In genomic region chrX:74388153-74388552, GRCm38 (mm10) we compare ENCODE assay signal across 20 mouse cellular contexts. TPM values are rescaled to one million over a fixed set of nuclear protein-coding genes. Genes with fewer than 3 reads are reported as not detected.
DNase-seq lines count a peak whose midpoint lies in the region; ATAC-seq lines count a peak whose summit lies in the region.
"Had no signal": no experiment of that assay in that cellular context is flagged by ENCODE, and none has a peak within 500 bp of the region (broad histone marks: within the 10 kb centered on the region; RNA-seq: fewer than 3 reads in every experiment).

No protein-coding gene starts in this region.

- H3K36me3 ChIP-seq in liver, embryonic 11.5 days (ENCODE audit: control insufficient read depth, insufficient read depth, low read length): no peaks in the 10 kb centered on the region
- H3K36me3 ChIP-seq in liver, embryonic 12.5 days: peaks cover 22% of the 10 kb centered on the region
- no peaks in the 10 kb centered on the region for H3K36me3 ChIP-seq in liver, embryonic 16.5 days (ENCODE audit: control insufficient read depth, insufficient read depth)
- H3K36me3 ChIP-seq in midbrain, embryonic 11.5 days (ENCODE audit: control insufficient read depth, insufficient read depth, low read length): no peaks in the 10 kb centered on the region
- H3K36me3 ChIP-seq: forebrain, embryonic 12.5 days had no signal

- no peak overlapping the region for H3K4me3 ChIP-seq in liver, embryonic 11.5 days (ENCODE audit: low read depth, low read length)
- no peak overlapping the region for H3K4me3 ChIP-seq in liver, embryonic 12.5 days
- no peak overlapping the region for H3K4me3 ChIP-seq in liver, embryonic 16.5 days (ENCODE audit: low read depth, low read length)
- no peak overlapping the region for H3K4me3 ChIP-seq in midbrain, embryonic 11.5 days (ENCODE audit: low read depth, low read length)
- H3K4me3 ChIP-seq: embryonic facial prominence, embryonic 13.5 days; forebrain, embryonic 12.5 days; heart, embryonic 13.5 days; hindbrain, embryonic 13.5 days had no signal

- H3K4me1 ChIP-seq in liver, embryonic 11.5 days (replicated peaks; ENCODE audit: control insufficient read depth, insufficient read depth, low read length): no peaks in the 10 kb centered on the region; the same call in none of the 2 replicates
- H3K4me1 ChIP-seq in liver, embryonic 12.5 days: peaks cover 42% of the 10 kb centered on the region
- H3K4me1 ChIP-seq in liver, embryonic 16.5 days (ENCODE audit: control insufficient read depth, low read depth, low read length): peaks cover 21% of the 10 kb centered on the region
- no peaks in the 10 kb centered on the region for H3K4me1 ChIP-seq in midbrain, embryonic 11.5 days (ENCODE audit: control insufficient read depth, insufficient read depth, low read length)

- H3K4me2 ChIP-seq in liver, embryonic 11.5 days: no peak overlapping the region
- peak overlapping the region; percentile 16; the same call in 1 of the 2 replicates for H3K4me2 ChIP-seq in liver, embryonic 12.5 days
- no peak overlapping the region; the same call in 1 of the 2 replicates for H3K4me2 ChIP-seq in liver, embryonic 16.5 days (ENCODE audit: low read depth, low read length)
- H3K4me2 ChIP-seq in midbrain, embryonic 11.5 days: no peak overlapping the region
- H3K4me2 ChIP-seq: embryonic facial prominence, embryonic 13.5 days; forebrain, embryonic 12.5 days; heart, embryonic 13.5 days; hindbrain, embryonic 13.5 days had no signal

- no peak overlapping the region for H3K9ac ChIP-seq in liver, embryonic 11.5 days (ENCODE audit: low read depth, low read length)
- no peak overlapping the region for H3K9ac ChIP-seq in liver, embryonic 12.5 days
- no peak overlapping the region for H3K9ac ChIP-seq in liver, embryonic 16.5 days (ENCODE audit: low read depth, low read length)
- H3K9ac ChIP-seq in midbrain, embryonic 11.5 days (ENCODE audit: low read length): no peak overlapping the region
- H3K9ac ChIP-seq: embryonic facial prominence, embryonic 13.5 days; forebrain, embryonic 12.5 days; heart, embryonic 13.5 days; hindbrain, embryonic 13.5 days had no signal

- DNase-seq in liver, embryonic 11.5 days (ENCODE audit: low spot score): no peak
- no peak for DNase-seq in liver
- DNase-seq in thymus, postnatal 4 days: no peak
- no peak for DNase-seq in Muller cell, postnatal 12 days (ENCODE audit: inconsistent ontology term)
- DNase-seq in midbrain, embryonic 11.5 days (ENCODE audit: low spot score, missing footprints): no peak
- DNase-seq: adrenal gland, adult 8-10 months; adrenal gland, postnatal 36 days; cerebellum, adult 11-12 months; cerebellum, adult 9-11 months; cerebellum, postnatal 36 days; gastrocnemius, postnatal 25 days; heart, postnatal 4 days had no signal

- H3K27ac ChIP-seq in liver, embryonic 11.5 days (ENCODE audit: low read depth, low read length): peak overlapping the region; percentile 38; the same call in 1 of the 2 replicates
- H3K27ac ChIP-seq in liver, embryonic 12.5 days: peak overlapping the region; percentile 70
- peak overlapping the region; percentile 74 for H3K27ac ChIP-seq in liver, embryonic 16.5 days (ENCODE audit: low read length)
- H3K27ac ChIP-seq in midbrain, embryonic 11.5 days (ENCODE audit: low read depth, low read length): no peak overlapping the region
- H3K27ac ChIP-seq: embryonic facial prominence, embryonic 13.5 days; forebrain, embryonic 12.5 days; heart, embryonic 13.5 days; hindbrain, embryonic 13.5 days; hindbrain, postnatal 0 days had no signal

- H3K9me3 ChIP-seq in liver, embryonic 11.5 days (ENCODE audit: control insufficient read depth, low read length): no peaks in the 10 kb centered on the region
- H3K9me3 ChIP-seq in liver, embryonic 12.5 days (replicated peaks): no peaks in the 10 kb centered on the region
- H3K9me3 ChIP-seq in liver, embryonic 16.5 days (replicated peaks; ENCODE audit: control insufficient read depth, low read length): no peaks in the 10 kb centered on the region
- no peaks in the 10 kb centered on the region for H3K9me3 ChIP-seq in midbrain, embryonic 11.5 days (ENCODE audit: control insufficient read depth, low read length)
- H3K9me3 ChIP-seq: embryonic facial prominence, embryonic 13.5 days; forebrain, embryonic 12.5 days; heart, embryonic 13.5 days; hindbrain, embryonic 13.5 days had no signal

- H3K27me3 ChIP-seq in liver, embryonic 11.5 days (replicated peaks; ENCODE audit: control insufficient read depth, insufficient read depth, low read length): no peaks in the 10 kb centered on the region
- no peaks in the 10 kb centered on the region for H3K27me3 ChIP-seq in liver, embryonic 12.5 days (replicated peaks)
- no peaks in the 10 kb centered on the region for H3K27me3 ChIP-seq in liver, embryonic 16.5 days (ENCODE audit: control insufficient read depth, insufficient read depth, low read depth, low read length)
- no peaks in the 10 kb centered on the region for H3K27me3 ChIP-seq in midbrain, embryonic 11.5 days (ENCODE audit: control insufficient read depth, insufficient read depth, low read length)
- H3K27me3 ChIP-seq: embryonic facial prominence, embryonic 13.5 days; forebrain, embryonic 12.5 days; heart, embryonic 13.5 days; hindbrain, embryonic 13.5 days had no signal

- ATAC-seq in liver, embryonic 11.5 days (replicated peaks; ENCODE audit: low FRiP score): peak; percentile 62
- ATAC-seq in liver, embryonic 12.5 days: peak; percentile 38; the same call in 1 of the 2 replicates
- no peak for ATAC-seq in liver, embryonic 16.5 days (ENCODE audit: low read depth)
- no peak for ATAC-seq in midbrain, embryonic 11.5 days (ENCODE audit: low FRiP score)
- ATAC-seq: forebrain, embryonic 16.5 days; hindbrain, postnatal 0 days had no signal

RNA-seq across cellular contexts. Expression of gene Fam3a, which starts 4.9 kb away (rescaled TPM):
- 16.8 and 18.5 TPM in 2 replicates for polyA plus RNA-seq in liver, embryonic 11.5 days (2014; fragmentation: Nextera tagmentation; extraction: Ambion mirVana)
- 10.7 and 12.4 TPM in 2 replicates for polyA plus RNA-seq in liver, embryonic 12.5 days (2016; fragmentation: Nextera tagmentation; extraction: Ambion mirVana)
- 13.1 and 14.2 TPM in 2 replicates for polyA plus RNA-seq in liver, embryonic 16.5 days (2015; fragmentation: Nextera tagmentation; extraction: Ambion mirVana)
- polyA plus RNA-seq in midbrain, embryonic 11.5 days (2014; fragmentation: Nextera tagmentation; extraction: Ambion mirVana): 26.2 and 27.3 TPM in 2 replicates

RNA-seq across cellular contexts. Expression of gene Ikbkg, which starts 4.9 kb away (rescaled TPM):
- polyA plus RNA-seq in liver, embryonic 11.5 days (2014; fragmentation: Nextera tagmentation; extraction: Ambion mirVana): 19.2 and 23.0 TPM in 2 replicates
- 21.6 and 22.4 TPM in 2 replicates for polyA plus RNA-seq in liver, embryonic 12.5 days (2016; fragmentation: Nextera tagmentation; extraction: Ambion mirVana)
- polyA plus RNA-seq in liver, embryonic 16.5 days (2015; fragmentation: Nextera tagmentation; extraction: Ambion mirVana): 29.4 and 29.7 TPM in 2 replicates
- 22.8 and 24.8 TPM in 2 replicates for polyA plus RNA-seq in midbrain, embryonic 11.5 days (2014; fragmentation: Nextera tagmentation; extraction: Ambion mirVana)

RNA-seq across cellular contexts. Expression of gene Slc10a3, which starts 15.0 kb away (rescaled TPM):
- polyA plus RNA-seq in liver, embryonic 11.5 days (2014; fragmentation: Nextera tagmentation; extraction: Ambion mirVana): 11.9 and 13.0 TPM in 2 replicates
- polyA plus RNA-seq in liver, embryonic 12.5 days (2016; fragmentation: Nextera tagmentation; extraction: Ambion mirVana): 9.7 and 9.9 TPM in 2 replicates
- polyA plus RNA-seq in liver, embryonic 16.5 days (2015; fragmentation: Nextera tagmentation; extraction: Ambion mirVana): 6.1 TPM in 2 replicates
- polyA plus RNA-seq in midbrain, embryonic 11.5 days (2014; fragmentation: Nextera tagmentation; extraction: Ambion mirVana): 8.5 and 9.0 TPM in 2 replicates

RNA-seq across cellular contexts. Expression of gene Ubl4a, which starts 15.1 kb away (rescaled TPM):
- 72.0 and 75.4 TPM in 2 replicates for polyA plus RNA-seq in liver, embryonic 11.5 days (2014; fragmentation: Nextera tagmentation; extraction: Ambion mirVana)
- 50.1 and 50.7 TPM in 2 replicates for polyA plus RNA-seq in liver, embryonic 12.5 days (2016; fragmentation: Nextera tagmentation; extraction: Ambion mirVana)
- 37.1 and 39.3 TPM in 2 replicates for polyA plus RNA-seq in liver, embryonic 16.5 days (2015; fragmentation: Nextera tagmentation; extraction: Ambion mirVana)
- polyA plus RNA-seq in midbrain, embryonic 11.5 days (2014; fragmentation: Nextera tagmentation; extraction: Ambion mirVana): 74.3 and 76.5 TPM in 2 replicates

RNA-seq across cellular contexts. Expression of gene Lage3, which starts 34.7 kb away (rescaled TPM):
- 94.4 and 102 TPM in 2 replicates for polyA plus RNA-seq in liver, embryonic 11.5 days (2014; fragmentation: Nextera tagmentation; extraction: Ambion mirVana)
- polyA plus RNA-seq in liver, embryonic 12.5 days (2016; fragmentation: Nextera tagmentation; extraction: Ambion mirVana): 67.1 and 69.0 TPM in 2 replicates
- polyA plus RNA-seq in liver, embryonic 16.5 days (2015; fragmentation: Nextera tagmentation; extraction: Ambion mirVana): 35.8 and 42.0 TPM in 2 replicates
- 110 and 118 TPM in 2 replicates for polyA plus RNA-seq in midbrain, embryonic 11.5 days (2014; fragmentation: Nextera tagmentation; extraction: Ambion mirVana)

Comparison
In these comparisons a context has a peak if more than half of its experiments do, and no peak if none do; other contexts are left out.
1. ATAC-seq: peak in liver, embryonic 11.5 days (single experiment) and liver, embryonic 12.5 days (single experiment); none in liver, embryonic 16.5 days (single experiment) and midbrain, embryonic 11.5 days (single experiment).